ENCODE assay signal across 30 mouse cellular contexts in genomic region chr17:13712518-13712917, GRCm38 (mm10). TPM values are rescaled to one million over a fixed set of nuclear protein-coding genes. Genes with fewer than 3 reads are reported as not detected.
DNase-seq lines count a peak whose midpoint lies in the region; ATAC-seq and TF ChIP-seq lines count a peak whose summit lies in the region.
"Had no signal": no experiment of that assay in that cellular context is flagged by ENCODE, and none has a peak within 500 bp of the region (broad histone marks: within the 10 kb centered on the region; RNA-seq: fewer than 3 reads in every experiment).

No protein-coding gene starts in this region.

- H3K4me2 ChIP-seq in hindbrain, embryonic 14.5 days (replicated peaks) = no peak overlapping the region
- H3K4me2 ChIP-seq in hindbrain, embryonic 12.5 days (replicated peaks) = no peak overlapping the region
- H3K4me2 ChIP-seq in midbrain, embryonic 14.5 days (ENCODE audit: low read length) = no peak overlapping the region
- no peak overlapping the region for H3K4me2 ChIP-seq in midbrain, embryonic 15.5 days
- no peak overlapping the region for H3K4me2 ChIP-seq in midbrain, postnatal 0 days (ENCODE audit: low read depth, low read length, poor library complexity, severe bottlenecking)
- H3K4me2 ChIP-seq: embryonic facial prominence, embryonic 13.5 days; embryonic facial prominence, embryonic 15.5 days; forebrain, embryonic 12.5 days had no signal

- no peaks in the 10 kb centered on the region for H3K36me3 ChIP-seq in hindbrain, embryonic 14.5 days (replicated peaks; ENCODE audit: control insufficient read depth, insufficient read depth)
- no peaks in the 10 kb centered on the region for H3K36me3 ChIP-seq in hindbrain, embryonic 12.5 days
- no peaks in the 10 kb centered on the region for H3K36me3 ChIP-seq in midbrain, embryonic 14.5 days (ENCODE audit: control insufficient read depth, insufficient read depth, low read length)
- H3K36me3 ChIP-seq in midbrain, embryonic 10.5 days = no peaks in the 10 kb centered on the region
- no peaks in the 10 kb centered on the region for H3K36me3 ChIP-seq in midbrain, embryonic 15.5 days (replicated peaks)
- H3K36me3 ChIP-seq in midbrain, postnatal 0 days (ENCODE audit: insufficient read depth, low read length) = no peaks in the 10 kb centered on the region
- H3K36me3 ChIP-seq: embryonic facial prominence, embryonic 13.5 days; embryonic facial prominence, embryonic 15.5 days; forebrain, embryonic 10.5 days; forebrain, embryonic 12.5 days; G1E had no signal

- H3K4me1 ChIP-seq in hindbrain, embryonic 14.5 days (replicated peaks; ENCODE audit: control insufficient read depth, insufficient read depth, low read length) = no peaks in the 10 kb centered on the region
- 0 out of 2 replicates have a peak, but pooled peaks cover 1% of the 10 kb centered on the region for H3K4me1 ChIP-seq in hindbrain, embryonic 12.5 days
- H3K4me1 ChIP-seq in midbrain, embryonic 14.5 days (ENCODE audit: control insufficient read depth, insufficient read depth, low read length) = no peaks in the 10 kb centered on the region
- no peaks in the 10 kb centered on the region for H3K4me1 ChIP-seq in midbrain, embryonic 10.5 days
- H3K4me1 ChIP-seq in midbrain, embryonic 15.5 days = 0 out of 2 replicates have a peak, but pooled peaks cover 2% of the 10 kb centered on the region
- no peaks in the 10 kb centered on the region for H3K4me1 ChIP-seq in midbrain, postnatal 0 days (ENCODE audit: insufficient read depth, low read length)
- H3K4me1 ChIP-seq: embryonic facial prominence, embryonic 13.5 days; forebrain, embryonic 10.5 days; forebrain, embryonic 12.5 days had no signal

- no peak for DNase-seq in hindbrain, embryonic 14.5 days (ENCODE audit: low spot score)
- no peak for DNase-seq in midbrain, embryonic 14.5 days
- DNase-seq in midbrain, embryonic 10.5 days (ENCODE audit: low spot score) = no peak
- no peak for DNase-seq in midbrain, postnatal 0 days (ENCODE audit: low spot score)
- DNase-seq in adrenal gland, postnatal 36 days = no peak
- DNase-seq in kidney, adult 8-10 months = no peak
- DNase-seq: adrenal gland, adult 8-10 months; adrenal gland, postnatal 14 days; B cell, adult 2 months; cerebellum, adult 11 months; cerebellum, adult 18-20 months; cerebellum, adult 8-10 months; cerebellum, adult 9-11 months; cerebellum, postnatal 14 days; cerebellum, postnatal 36 days; embryo, embryonic 11 days had no signal

- no peaks in the 10 kb centered on the region for H3K9me3 ChIP-seq in hindbrain, embryonic 14.5 days (ENCODE audit: control insufficient read depth, low read length)
- no peaks in the 10 kb centered on the region for H3K9me3 ChIP-seq in hindbrain, embryonic 12.5 days (replicated peaks)
- no peaks in the 10 kb centered on the region for H3K9me3 ChIP-seq in midbrain, embryonic 14.5 days (ENCODE audit: control insufficient read depth, low read length)
- no peaks in the 10 kb centered on the region for H3K9me3 ChIP-seq in midbrain, embryonic 10.5 days (replicated peaks)
- no peaks in the 10 kb centered on the region for H3K9me3 ChIP-seq in midbrain, embryonic 15.5 days
- no peaks in the 10 kb centered on the region for H3K9me3 ChIP-seq in midbrain, postnatal 0 days (ENCODE audit: low read length)
- H3K9me3 ChIP-seq: embryonic facial prominence, embryonic 13.5 days; embryonic facial prominence, embryonic 15.5 days; forebrain, embryonic 10.5 days; forebrain, embryonic 12.5 days had no signal

- no peak overlapping the region for H3K9ac ChIP-seq in hindbrain, embryonic 14.5 days
- no peak overlapping the region for H3K9ac ChIP-seq in hindbrain, embryonic 12.5 days
- H3K9ac ChIP-seq in midbrain, embryonic 14.5 days (replicated peaks; ENCODE audit: low read length) = no peak overlapping the region
- no peak overlapping the region for H3K9ac ChIP-seq in midbrain, embryonic 15.5 days
- H3K9ac ChIP-seq in midbrain, postnatal 0 days (replicated peaks; ENCODE audit: low read length, poor library complexity, severe bottlenecking) = no peak overlapping the region
- H3K9ac ChIP-seq: embryonic facial prominence, embryonic 13.5 days; embryonic facial prominence, embryonic 15.5 days; forebrain, embryonic 12.5 days had no signal

- no peak for TF ChIP-seq CTCF in midbrain, postnatal 0 days (IDR thresholded peaks at IDR 0.05)

- H3K27me3 ChIP-seq in hindbrain, embryonic 14.5 days (ENCODE audit: control insufficient read depth, insufficient read depth, low read length) = no peaks in the 10 kb centered on the region
- H3K27me3 ChIP-seq in hindbrain, embryonic 12.5 days = no peaks in the 10 kb centered on the region
- H3K27me3 ChIP-seq in midbrain, embryonic 14.5 days (ENCODE audit: control insufficient read depth, insufficient read depth, low read length) = no peaks in the 10 kb centered on the region
- H3K27me3 ChIP-seq in midbrain, embryonic 10.5 days (ENCODE audit: low read depth, poor library complexity, severe bottlenecking) = no peaks in the 10 kb centered on the region
- H3K27me3 ChIP-seq in midbrain, embryonic 15.5 days (replicated peaks) = no peaks in the 10 kb centered on the region
- no peaks in the 10 kb centered on the region for H3K27me3 ChIP-seq in midbrain, postnatal 0 days (ENCODE audit: insufficient read depth, low read length)
- H3K27me3 ChIP-seq: CH12.LX; embryonic facial prominence, embryonic 13.5 days; embryonic facial prominence, embryonic 15.5 days; forebrain, embryonic 12.5 days; Patski had no signal

- WGBS in hindbrain, embryonic 14.5 days = 88% methylated on average over 3 of the region's 3 CpGs
- 87% methylated on average over 3 of the region's 3 CpGs for WGBS in hindbrain, embryonic 12.5 days
- WGBS in midbrain, embryonic 14.5 days = 81% methylated on average over 3 of the region's 3 CpGs
- 85% methylated on average over 3 of the region's 3 CpGs for WGBS in midbrain, embryonic 10.5 days
- WGBS in midbrain, embryonic 15.5 days = 82% methylated on average over 3 of the region's 3 CpGs
- whole genome bisulfite sequencing in midbrain, postnatal 0 days = 76% methylated on average over 3 of the region's 3 CpGs

- H3K4me3 ChIP-seq in hindbrain, embryonic 14.5 days (replicated peaks; ENCODE audit: low read length) = no peak overlapping the region
- no peak overlapping the region for H3K4me3 ChIP-seq in hindbrain, embryonic 12.5 days
- no peak overlapping the region for H3K4me3 ChIP-seq in midbrain, embryonic 14.5 days (replicated peaks; ENCODE audit: low read depth, low read length)
- H3K4me3 ChIP-seq in midbrain, embryonic 10.5 days = no peak overlapping the region
- no peak overlapping the region for H3K4me3 ChIP-seq in midbrain, embryonic 15.5 days
- H3K4me3 ChIP-seq in midbrain, postnatal 0 days (ENCODE audit: low read depth, low read length) = no peak overlapping the region
- H3K4me3 ChIP-seq: embryonic facial prominence, embryonic 13.5 days; embryonic facial prominence, embryonic 15.5 days; erythroblast, embryonic 14.5 days; forebrain, embryonic 10.5 days; forebrain, embryonic 12.5 days had no signal

- ATAC-seq in hindbrain, embryonic 14.5 days (ENCODE audit: low FRiP score) = 0 out of 2 replicates have a peak, but pooled peaks have one; percentile 19
- no peak for ATAC-seq in hindbrain, embryonic 12.5 days (ENCODE audit: low FRiP score)
- peak; percentile 38; the same call in 1 of the 2 replicates for ATAC-seq in midbrain, embryonic 14.5 days (ENCODE audit: low FRiP score, low TSS enrichment)
- peak; percentile 58 for ATAC-seq in midbrain, embryonic 15.5 days (replicated peaks)
- 0 out of 2 replicates have a peak, but pooled peaks have one; percentile 12 for ATAC-seq in midbrain, postnatal 0 days (ENCODE audit: low FRiP score)
- ATAC-seq: activated CD4-positive, CD25-positive, alpha-beta regulatory T cell, adult 4 months; CD4-positive, CD25-positive, alpha-beta regulatory T cell, adult 4 months; forebrain, embryonic 14.5 days; Patski had no signal

- H3K27ac ChIP-seq in hindbrain, embryonic 14.5 days = no peak overlapping the region
- no peak overlapping the region for H3K27ac ChIP-seq in hindbrain, embryonic 12.5 days
- H3K27ac ChIP-seq in midbrain, embryonic 14.5 days (replicated peaks; ENCODE audit: low read depth, low read length) = peak overlapping the region; percentile 56
- no peak overlapping the region for H3K27ac ChIP-seq in midbrain, embryonic 10.5 days (replicated peaks)
- peak overlapping the region; percentile 64; the same call in 1 of the 2 replicates for H3K27ac ChIP-seq in midbrain, embryonic 15.5 days
- no peak overlapping the region for H3K27ac ChIP-seq in midbrain, postnatal 0 days (ENCODE audit: low read depth, low read length)
- H3K27ac ChIP-seq: embryonic facial prominence, embryonic 13.5 days; embryonic facial prominence, embryonic 15.5 days; forebrain, embryonic 10.5 days; forebrain, embryonic 12.5 days had no signal

RNA-seq across cellular contexts. Expression of gene Afdn, which starts 47.8 kb away (rescaled TPM):
- polyA plus RNA-seq in hindbrain, embryonic 14.5 days (2014; fragmentation: Nextera tagmentation; extraction: Ambion mirVana) = 117 and 140 TPM in 2 replicates
- polyA plus RNA-seq in hindbrain, embryonic 12.5 days (2016; fragmentation: Nextera tagmentation; extraction: Ambion mirVana) = 153 and 156 TPM in 2 replicates
- 171 and 190 TPM in 2 replicates for polyA plus RNA-seq in midbrain, embryonic 14.5 days (2014; fragmentation: Nextera tagmentation; extraction: Ambion mirVana)
- polyA plus RNA-seq in midbrain, embryonic 10.5 days (2016; fragmentation: Nextera tagmentation; extraction: Ambion mirVana) = 72.1 and 73.1 TPM in 2 replicates
- polyA plus RNA-seq in midbrain, embryonic 15.5 days (2015; fragmentation: Nextera tagmentation; extraction: Ambion mirVana) = 146 and 164 TPM in 2 replicates
- total RNA-seq in midbrain, postnatal 0 days (2014; rRNA removed) = 100 and 133 TPM in 2 replicates
- polyA plus RNA-seq in midbrain, postnatal 0 days (2015; fragmentation: Nextera tagmentation; extraction: Ambion mirVana) = 109 and 138 TPM in 2 replicates
- total RNA-seq in adrenal gland, postnatal 36 days (2021) = 100 to 1,000 TPM in 1 of 2 experiments, 10 to 100 TPM in 1; 67.3 to 109 TPM
- polyA plus RNA-seq: erythroblast, embryonic 14.5 days had no signal

RNA-seq across cellular contexts. Expression of gene Tcte2, which starts 49.1 kb away (rescaled TPM):
- 17.1 and 20.3 TPM in 2 replicates for polyA plus RNA-seq in hindbrain, embryonic 14.5 days (2014; fragmentation: Nextera tagmentation; extraction: Ambion mirVana)
- polyA plus RNA-seq in hindbrain, embryonic 12.5 days (2016; fragmentation: Nextera tagmentation; extraction: Ambion mirVana) = 13.9 and 17.2 TPM in 2 replicates
- 23.0 and 31.0 TPM in 2 replicates for polyA plus RNA-seq in midbrain, embryonic 14.5 days (2014; fragmentation: Nextera tagmentation; extraction: Ambion mirVana)
- polyA plus RNA-seq in midbrain, embryonic 10.5 days (2016; fragmentation: Nextera tagmentation; extraction: Ambion mirVana) = 5.6 and 6.1 TPM in 2 replicates
- 18.4 and 22.8 TPM in 2 replicates for polyA plus RNA-seq in midbrain, embryonic 15.5 days (2015; fragmentation: Nextera tagmentation; extraction: Ambion mirVana)
- 22.2 and 26.6 TPM in 2 replicates for total RNA-seq in midbrain, postnatal 0 days (2014; rRNA removed)
- polyA plus RNA-seq in midbrain, postnatal 0 days (2015; fragmentation: Nextera tagmentation; extraction: Ambion mirVana) = 8.6 and 10.0 TPM in 2 replicates
- 1 to 10 TPM; 3.0 to 5.5 TPM for total RNA-seq in adrenal gland, postnatal 36 days (2021)
- total RNA-seq: common myeloid progenitor, adult 5-6 weeks had no signal
- polyA plus RNA-seq: activated CD4-positive, CD25-positive, alpha-beta regulatory T cell, adult 4 months; CD4-positive, CD25-positive, alpha-beta regulatory T cell, adult 4 months; erythroblast, embryonic 14.5 days; G1E had no signal

Comparison
In these comparisons a context has a peak if more than half of its experiments do, and no peak if none do; other contexts are left out.
1. H3K27ac ChIP-seq: peak in midbrain, embryonic 14.5 days (single experiment) and midbrain, embryonic 15.5 days (single experiment); none in hindbrain, embryonic 14.5 days (single experiment), hindbrain, embryonic 12.5 days (single experiment), midbrain, embryonic 10.5 days (single experiment) and midbrain, postnatal 0 days (single experiment).